Mouse (Mus musculus) small intestine, adult 2 months (tissue): ENCODE measurements at regions not wholly inside any gene's neighbourhood (a gene's known extent, or its start where the extent isn't known, plus 50 kb on each side); places are given as distances from the start of the nearest gene placed in this dataset.

Source experiments
- H3K27ac ChIP-seq: fragments of 200-500 bp; 2 replicates; pipeline ENCODE4 v1.5.1; 2012; ENCODE audit warnings: low read depth, low read length, control low read depth, inconsistent platforms; ENCODE audit not compliant: insufficient read depth
- H3K27me3 ChIP-seq: fragments of 200-500 bp; 2 replicates; pipeline ENCODE4 v1.6.1; 2012; ENCODE audit warnings: mild to moderate bottlenecking, moderate library complexity, low read length, inconsistent platforms; ENCODE audit not compliant: control insufficient read depth, insufficient read depth
- H3K36me3 ChIP-seq: fragments of 200-500 bp; 2 replicates; pipeline ENCODE4 v1.6.1; 2012; ENCODE audit warnings: mild to moderate bottlenecking, low read length, control low read depth, inconsistent platforms; ENCODE audit not compliant: control insufficient read depth, insufficient read depth
- H3K4me1 ChIP-seq: fragments of 200-500 bp; 2 replicates; pipeline ENCODE4 v1.6.1; 2012; ENCODE audit warnings: low read length, inconsistent platforms, mixed read lengths; ENCODE audit not compliant: control insufficient read depth, insufficient read depth, insufficient read length
- H3K4me3 ChIP-seq: fragments of 200-500 bp; 2 replicates; pipeline ENCODE4 v1.5.1; 2012; ENCODE audit warnings: low read depth, mild to moderate bottlenecking, control low read depth, inconsistent platforms, low read length, moderate library complexity
- CTCF ChIP-seq: fragments of 200-500 bp; IDR thresholded peaks from 2 replicates; pipeline ENCODE4 v1.5.1; 2012; ENCODE audit warnings: low read depth, mild to moderate bottlenecking, control low read depth, inconsistent platforms, low read length, moderate library complexity, mixed read lengths; ENCODE audit not compliant: insufficient replicate concordance, insufficient read length; ENCODE audit errors: extremely low read depth
- POLR2A ChIP-seq: fragments of 200-500 bp; IDR thresholded peaks from 2 replicates; pipeline ENCODE4 v1.6.1; 2012; ENCODE audit warnings: low read depth, mild to moderate bottlenecking, control low read depth, inconsistent platforms, low read length, moderate library complexity
- WGBS: fragments of 180-500 bp; shearing (Covaris S2); methylation state at CpG from one replicate; pipeline ENCODE4 v1.1.7; 2018; 5-methylcytosine and 5-hydroxymethylcytosine counted together

GRCm38 (mm10) chr17:9291601-9292000 lies 130.3 kb upstream of the Gm17728 start:
- H3K4me1 ChIP-seq = no peaks in the 10 kb centered on the region
- whole genome bisulfite sequencing = 62% methylated on average over 4 of the region's 4 CpGs
- no peaks in the 10 kb centered on the region for H3K27me3 ChIP-seq
- no peaks in the 10 kb centered on the region for H3K36me3 ChIP-seq
- TF ChIP-seq POLR2A = no peak
- no peak for TF ChIP-seq CTCF
- H3K4me3 ChIP-seq = no peak overlapping the region
- H3K27ac ChIP-seq = no peak overlapping the region

DNA sequence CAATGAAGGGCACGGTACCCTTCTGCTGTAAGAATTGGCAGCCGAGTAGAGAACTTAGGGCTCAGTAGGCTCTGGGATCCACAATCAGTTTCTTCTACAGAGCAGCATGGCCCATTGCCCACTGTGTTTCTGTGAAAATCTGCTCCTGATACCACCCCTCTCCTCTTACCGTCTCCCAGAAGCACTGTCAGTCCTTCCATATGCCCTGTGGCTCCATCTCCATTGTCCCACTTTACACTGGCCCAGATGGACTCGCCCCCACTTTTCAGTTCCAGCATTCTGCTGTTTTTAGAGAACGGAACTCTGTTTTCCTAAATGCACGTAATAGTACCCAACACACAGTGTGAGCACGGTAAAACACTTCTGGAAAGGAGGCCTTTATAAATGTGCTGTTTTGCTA lies 129.6 kb upstream of the Gm17728 start:
- 87% methylated on average over 7 of the region's 7 CpGs for WGBS

DNA sequence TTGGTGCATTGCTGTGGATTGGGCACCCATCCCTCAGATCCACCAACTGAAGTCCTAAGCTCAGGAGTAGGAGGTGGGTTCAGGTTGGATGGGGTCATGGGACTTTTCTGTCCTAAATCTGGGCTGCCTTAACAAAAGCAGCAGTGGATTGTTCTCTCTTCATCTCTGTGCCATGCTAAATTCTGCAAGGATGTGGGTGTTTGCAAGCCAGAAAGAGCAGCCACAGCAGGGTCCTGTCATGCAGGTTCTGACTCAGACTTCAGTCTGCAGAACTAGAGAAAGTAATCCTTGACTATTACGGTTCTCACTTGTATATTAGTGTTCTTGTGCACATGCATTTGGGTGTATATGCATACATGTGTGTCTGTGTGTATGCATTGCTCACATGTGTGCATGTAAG lies 125.5 kb upstream of the Gm17728 start:
- WGBS = 78% methylated on average over 1 of the region's 1 CpGs
- Histone ChIP-seq H3K27me3 (no peaks in the 10 kb centered on the region), H3K4me3 (no peak overlapping the region), H3K36me3 (no peaks in the 10 kb centered on the region), H3K4me1 (no peaks in the 10 kb centered on the region), H3K27ac (no peak overlapping the region)
- TF ChIP-seq CTCF (no peak), POLR2A (no peak)

More for the DNA sequence above, 129.6 kb upstream of the Gm17728 start:
- no peaks in the 10 kb centered on the region for H3K36me3 ChIP-seq
- H3K4me3 ChIP-seq = no peak overlapping the region
- no peak overlapping the region for H3K27ac ChIP-seq
- H3K27me3 ChIP-seq = no peaks in the 10 kb centered on the region
- TF ChIP-seq CTCF (no peak), POLR2A (no peak)
- H3K4me1 ChIP-seq = no peaks in the 10 kb centered on the region

- no peaks in the 10 kb centered on the region for H3K36me3 ChIP-seq
- H3K27me3 ChIP-seq = no peaks in the 10 kb centered on the region
- WGBS = 86% methylated on average over 1 of the region's 1 CpGs
- no peaks in the 10 kb centered on the region for H3K4me1 ChIP-seq
- H3K4me3 ChIP-seq = no peak overlapping the region
- no peak overlapping the region for H3K27ac ChIP-seq
- no peak for TF ChIP-seq POLR2A
- no peak for TF ChIP-seq CTCF
These were observed 123.6 kb upstream of the Gm17728 start for GRCm38 (mm10) chr17:9298231-9298630.

DNA sequence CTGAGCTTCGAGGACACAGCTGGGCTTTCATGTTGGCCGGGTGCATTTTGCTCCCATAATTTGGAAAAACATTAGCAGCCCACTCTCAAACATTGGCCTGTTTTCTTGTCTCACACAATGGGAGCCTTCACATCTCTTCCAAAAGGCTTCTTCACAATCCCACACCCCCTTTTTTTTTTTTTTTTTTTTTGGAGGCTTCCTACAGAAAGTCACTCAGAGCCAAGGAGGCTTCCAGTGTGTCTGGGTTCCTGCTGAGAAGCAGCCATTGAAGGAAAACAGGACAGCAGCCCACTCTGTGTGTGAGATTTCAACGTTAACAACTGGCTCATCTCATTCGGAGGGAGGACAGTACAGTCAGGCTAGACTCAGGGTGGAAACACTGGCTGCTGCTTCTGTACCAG lies 120.8 kb upstream of the Gm17728 start:
- H3K4me3 ChIP-seq = no peak overlapping the region
- H3K4me1 ChIP-seq = no peaks in the 10 kb centered on the region
- H3K27ac ChIP-seq = no peak overlapping the region
- no peak for TF ChIP-seq CTCF
- no peak for TF ChIP-seq POLR2A
- 52% methylated on average over 4 of the region's 4 CpGs for WGBS
- H3K27me3 ChIP-seq = no peaks in the 10 kb centered on the region
- no peaks in the 10 kb centered on the region for H3K36me3 ChIP-seq

- 71% methylated on average over 2 of the region's 2 CpGs for WGBS
- TF ChIP-seq CTCF = no peak
- TF ChIP-seq POLR2A = no peak
- no peak overlapping the region for H3K4me3 ChIP-seq
- H3K4me1 ChIP-seq = no peaks in the 10 kb centered on the region
- no peaks in the 10 kb centered on the region for H3K27me3 ChIP-seq
- no peaks in the 10 kb centered on the region for H3K36me3 ChIP-seq
- no peak overlapping the region for H3K27ac ChIP-seq
These were observed 113.4 kb upstream of the Gm17728 start for GRCm38 (mm10) chr17:9308507-9308906.

- Histone ChIP-seq H3K27me3 (no peaks in the 10 kb centered on the region), H3K36me3 (no peaks in the 10 kb centered on the region), H3K27ac (no peak overlapping the region), H3K4me3 (no peak overlapping the region), H3K4me1 (no peaks in the 10 kb centered on the region)
- TF ChIP-seq POLR2A (no peak), CTCF (no peak)
- WGBS = 74% methylated on average over 6 of the region's 6 CpGs
These were observed 99.1 kb upstream of the Gm17728 start for GRCm38 (mm10) chr17:9322772-9323171.
